Mouse (Mus musculus): ENCODE data around the gene Egfl7. TPM values are rescaled to one million over a fixed set of nuclear protein-coding genes. Genes with fewer than 3 reads are reported as not detected.

Gene Egfl7
- polyA plus RNA-seq, 1 experiment from 2014 or later: 72.2 TPM

DNA sequence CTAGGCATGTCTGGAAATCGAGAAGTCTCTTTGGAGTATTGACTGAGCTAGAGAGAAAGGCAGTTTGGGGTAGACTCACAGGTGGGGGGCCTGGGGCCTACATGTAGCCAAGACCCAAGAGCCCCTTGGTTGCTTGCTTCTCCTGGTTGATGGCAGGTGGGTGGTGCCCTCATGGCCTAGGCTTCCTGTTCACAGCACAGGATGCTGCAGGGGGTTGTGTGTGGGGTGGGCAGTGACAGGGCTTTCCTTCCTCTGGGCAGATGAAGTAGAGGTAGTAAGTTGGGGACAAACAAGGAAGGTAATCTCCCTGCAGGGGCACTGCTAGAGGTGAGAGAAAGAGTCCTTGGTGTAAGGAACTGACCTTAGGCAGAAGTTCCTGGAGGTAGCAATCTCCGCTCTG is 27.7 kb upstream of the Egfl7 start:
- no peaks in the 10 kb centered on the region for H3K27me3 ChIP-seq (ENCODE audit: control insufficient read depth, insufficient read depth, low read length)
- no peak overlapping the region for H3K27ac ChIP-seq (replicated peaks; ENCODE audit: low read depth, low read length)
- no peaks in the 10 kb centered on the region for H3K9me3 ChIP-seq (ENCODE audit: control insufficient read depth, low read length)
- WGBS: 93% methylated on average over 2 of the region's 2 CpGs
- H3K4me3 ChIP-seq (ENCODE audit: low read depth, low read length): no peak overlapping the region
- H3K4me2 ChIP-seq (ENCODE audit: low read depth, severe bottlenecking): no peak overlapping the region
- ATAC-seq (ENCODE audit: insufficient number of reproducible peaks, low FRiP score, low TSS enrichment, low read depth) (no peak), DNase-seq (ENCODE audit: low spot score) (no peak)
- peaks cover 4% of the 10 kb centered on the region for H3K4me1 ChIP-seq (ENCODE audit: control insufficient read depth, insufficient read depth, low read length)
- H3K9ac ChIP-seq (ENCODE audit: low read length): no peak overlapping the region
- H3K36me3 ChIP-seq (ENCODE audit: control insufficient read depth, insufficient read depth, low read length): no peaks in the 10 kb centered on the region

DNA sequence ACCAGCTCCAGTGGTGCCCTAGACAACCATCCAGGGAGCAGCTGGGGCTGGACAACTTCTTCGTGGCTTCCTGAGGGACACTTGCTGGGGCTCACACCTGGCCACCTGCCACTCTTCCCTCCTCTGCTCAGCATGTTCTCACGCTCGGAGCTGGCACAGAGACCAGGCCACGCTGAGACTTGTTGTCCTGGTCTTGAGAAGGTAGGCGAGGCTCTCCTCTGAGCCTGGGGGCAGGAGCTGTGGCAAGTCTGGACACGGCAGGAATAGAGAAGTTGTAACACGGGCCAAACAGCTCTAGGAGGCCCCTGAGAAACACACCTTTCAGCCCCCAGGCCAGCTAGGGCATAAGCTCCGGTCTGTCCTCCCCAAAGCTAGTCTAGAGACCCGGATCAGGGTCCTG is 25.9 kb upstream of the Egfl7 start:
- no peak for ATAC-seq (ENCODE audit: insufficient number of reproducible peaks, low FRiP score, low TSS enrichment, low read depth)
- H3K4me3 ChIP-seq (ENCODE audit: low read depth, low read length): no peak overlapping the region
- H3K9me3 ChIP-seq (ENCODE audit: control insufficient read depth, low read length): no peaks in the 10 kb centered on the region
- WGBS: 70% methylated on average over 9 of the region's 9 CpGs
- no peak for DNase-seq (ENCODE audit: low spot score)
- H3K4me2 ChIP-seq (ENCODE audit: low read depth, severe bottlenecking): no peak overlapping the region
- H3K27ac ChIP-seq (replicated peaks; ENCODE audit: low read depth, low read length): no peak overlapping the region
- H3K36me3 ChIP-seq (ENCODE audit: control insufficient read depth, insufficient read depth, low read length): no peaks in the 10 kb centered on the region
- no peaks in the 10 kb centered on the region for H3K4me1 ChIP-seq (ENCODE audit: control insufficient read depth, insufficient read depth, low read length)
- no peak overlapping the region for H3K9ac ChIP-seq (ENCODE audit: low read length)
- no peaks in the 10 kb centered on the region for H3K27me3 ChIP-seq (ENCODE audit: control insufficient read depth, insufficient read depth, low read length)

DNA sequence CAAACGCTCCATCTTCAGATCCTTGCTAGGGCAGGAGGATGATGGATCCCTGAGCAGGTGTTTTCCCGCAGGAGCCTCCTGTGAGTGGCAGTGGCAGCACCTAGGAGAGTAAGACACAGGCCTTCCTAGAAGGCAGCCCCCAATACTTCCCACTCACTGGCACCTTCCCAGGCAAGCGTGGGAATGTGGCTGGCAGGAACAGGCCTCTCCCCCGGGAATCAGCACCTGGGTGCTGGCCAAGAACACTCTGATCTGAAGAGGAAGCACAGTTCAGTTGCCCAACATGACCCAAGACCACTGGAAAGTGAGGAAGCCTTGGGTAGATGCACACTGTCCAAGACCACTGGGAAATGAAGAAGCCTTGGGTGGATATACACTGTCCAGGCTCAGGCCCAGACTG is 24.7 kb upstream of the Egfl7 start:
- no peak for ATAC-seq (ENCODE audit: insufficient number of reproducible peaks, low FRiP score, low TSS enrichment, low read depth)
- 84% methylated on average over 4 of the region's 4 CpGs for WGBS
- no peak overlapping the region for H3K4me2 ChIP-seq (ENCODE audit: low read depth, severe bottlenecking)

DNA sequence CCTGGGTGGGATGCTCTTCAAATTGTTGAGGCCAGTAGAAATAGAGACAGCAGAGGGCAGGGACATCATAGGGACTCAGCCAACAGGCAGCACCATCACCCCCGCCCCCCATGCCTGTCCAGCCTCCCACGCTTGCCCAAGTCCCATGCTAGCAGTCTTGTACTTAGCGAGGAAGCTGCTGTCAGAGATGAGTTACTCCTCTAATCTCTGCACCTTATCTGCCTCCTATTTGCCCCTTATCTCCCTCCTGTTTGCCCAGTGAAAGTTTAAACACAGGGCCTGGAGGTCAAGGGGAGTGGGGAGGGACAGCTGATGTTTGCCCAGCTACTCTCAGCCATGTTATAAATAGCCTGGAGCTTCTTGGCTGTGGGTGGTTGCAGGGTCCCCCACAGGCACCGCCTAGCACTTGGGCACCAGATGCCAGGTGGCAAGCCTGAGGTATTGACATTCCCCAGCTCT is 23.2 kb upstream of the Egfl7 start:
- no peaks in the 10 kb centered on the region for H3K9me3 ChIP-seq (ENCODE audit: control insufficient read depth, low read length)
- no peaks in the 10 kb centered on the region for H3K36me3 ChIP-seq (ENCODE audit: control insufficient read depth, insufficient read depth, low read length)
- no peaks in the 10 kb centered on the region for H3K27me3 ChIP-seq (ENCODE audit: control insufficient read depth, insufficient read depth, low read length)
- ATAC-seq (ENCODE audit: insufficient number of reproducible peaks, low FRiP score, low TSS enrichment, low read depth) (no peak), DNase-seq (ENCODE audit: low spot score) (no peak)
- H3K4me2 ChIP-seq (ENCODE audit: low read depth, severe bottlenecking): no peak overlapping the region
- H3K4me3 ChIP-seq (ENCODE audit: low read depth, low read length): no peak overlapping the region
- H3K27ac ChIP-seq (replicated peaks; ENCODE audit: low read depth, low read length): no peak overlapping the region
- 0 out of 2 replicates have a peak, but pooled peaks cover 3% of the 10 kb centered on the region for H3K4me1 ChIP-seq (ENCODE audit: control insufficient read depth, insufficient read depth, low read length)
- whole genome bisulfite sequencing: 38% methylated on average over 4 of the region's 4 CpGs
- no peak overlapping the region for H3K9ac ChIP-seq (ENCODE audit: low read length)

More for the DNA sequence above, 24.7 kb upstream of the Egfl7 start:
- H3K27me3 ChIP-seq (ENCODE audit: control insufficient read depth, insufficient read depth, low read length): no peaks in the 10 kb centered on the region
- H3K4me3 ChIP-seq (ENCODE audit: low read depth, low read length): no peak overlapping the region
- no peak overlapping the region for H3K27ac ChIP-seq (replicated peaks; ENCODE audit: low read depth, low read length)
- no peaks in the 10 kb centered on the region for H3K36me3 ChIP-seq (ENCODE audit: control insufficient read depth, insufficient read depth, low read length)
- no peak overlapping the region for H3K9ac ChIP-seq (ENCODE audit: low read length)
- H3K4me1 ChIP-seq (ENCODE audit: control insufficient read depth, insufficient read depth, low read length): no peaks in the 10 kb centered on the region
- no peaks in the 10 kb centered on the region for H3K9me3 ChIP-seq (ENCODE audit: control insufficient read depth, low read length)
- no peak for DNase-seq (ENCODE audit: low spot score)

DNA sequence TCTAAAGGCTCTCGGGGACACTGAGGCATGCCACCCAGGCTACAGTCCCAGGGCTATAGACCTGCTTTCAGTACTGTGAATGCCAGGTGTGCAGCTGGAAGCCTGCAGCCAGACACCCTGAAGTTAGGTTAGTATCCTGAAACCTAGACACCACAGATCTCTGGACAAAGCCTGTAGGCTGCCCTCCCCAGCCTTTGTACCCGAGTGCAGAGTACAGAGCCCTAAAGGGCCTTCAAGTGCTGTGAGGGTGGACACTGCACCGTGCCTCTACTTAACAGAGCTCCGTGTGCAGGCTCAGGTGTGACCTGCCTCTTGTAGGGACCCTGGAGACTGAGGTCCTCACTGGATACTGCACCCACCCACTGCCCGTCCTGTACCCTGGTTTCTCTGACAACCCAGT is 19.3 kb upstream of the Egfl7 start:
- no peak overlapping the region for H3K27ac ChIP-seq (replicated peaks; ENCODE audit: low read depth, low read length)
- 0 out of 2 replicates have a peak, but pooled peaks cover 3% of the 10 kb centered on the region for H3K4me1 ChIP-seq (ENCODE audit: control insufficient read depth, insufficient read depth, low read length)
- no peak overlapping the region for H3K4me2 ChIP-seq (ENCODE audit: low read depth, severe bottlenecking)
- no peaks in the 10 kb centered on the region for H3K27me3 ChIP-seq (ENCODE audit: control insufficient read depth, insufficient read depth, low read length)
- no peaks in the 10 kb centered on the region for H3K9me3 ChIP-seq (ENCODE audit: control insufficient read depth, low read length)
- H3K4me3 ChIP-seq (ENCODE audit: low read depth, low read length): no peak overlapping the region
- WGBS: 83% methylated on average over 5 of the region's 5 CpGs
- ATAC-seq (ENCODE audit: insufficient number of reproducible peaks, low FRiP score, low TSS enrichment, low read depth) (no peak), DNase-seq (ENCODE audit: low spot score) (no peak)
- no peaks in the 10 kb centered on the region for H3K36me3 ChIP-seq (ENCODE audit: control insufficient read depth, insufficient read depth, low read length)
- H3K9ac ChIP-seq (ENCODE audit: low read length): no peak overlapping the region; the same call in 1 of the 2 replicates

DNA sequence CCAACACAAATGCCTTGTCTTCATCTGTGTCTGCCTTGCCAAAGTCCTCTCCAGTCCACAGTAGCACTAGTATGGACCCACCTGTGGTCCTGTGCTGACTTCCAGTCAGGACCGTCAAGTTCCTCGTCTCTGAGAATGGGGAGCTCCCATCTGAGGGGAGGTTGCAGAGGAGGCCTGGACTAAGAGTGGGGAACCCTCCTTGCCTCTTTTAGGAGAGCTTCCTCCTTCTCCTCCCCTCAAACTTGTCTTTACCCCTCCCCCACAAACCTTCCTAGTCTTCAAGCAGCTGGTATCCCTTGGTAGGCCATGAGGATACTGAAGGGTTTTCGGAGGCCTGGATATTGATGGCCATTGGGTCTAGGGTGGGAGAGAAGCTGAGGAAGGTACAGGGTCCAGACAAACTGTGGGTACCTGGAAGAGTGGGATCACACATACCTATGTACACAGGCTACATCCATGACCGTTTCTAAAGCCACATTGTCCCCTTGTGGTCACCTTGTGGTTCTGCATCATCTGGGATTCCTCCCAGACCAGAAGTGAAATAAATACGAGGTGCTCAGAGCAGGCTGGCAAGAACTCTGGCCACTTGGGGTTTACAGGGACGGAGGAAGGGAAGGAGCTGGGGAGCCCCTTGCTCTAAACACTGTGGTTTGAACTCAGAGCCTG is 18.3 kb upstream of the Egfl7 start:
- H3K9ac ChIP-seq (ENCODE audit: low read length): no peak overlapping the region
- no peak overlapping the region for H3K27ac ChIP-seq (replicated peaks; ENCODE audit: low read depth, low read length)
- no peak overlapping the region for H3K4me2 ChIP-seq (ENCODE audit: low read depth, severe bottlenecking)
- DNase-seq (ENCODE audit: low spot score) (peak; percentile 59), ATAC-seq (ENCODE audit: insufficient number of reproducible peaks, low FRiP score, low TSS enrichment, low read depth) (0 out of 2 replicates have a peak, but pooled peaks have one; percentile 65)
- 43% methylated on average over 6 of the region's 6 CpGs for WGBS
- H3K9me3 ChIP-seq (ENCODE audit: control insufficient read depth, low read length): no peaks in the 10 kb centered on the region
- H3K4me3 ChIP-seq (ENCODE audit: low read depth, low read length): no peak overlapping the region
- no peaks in the 10 kb centered on the region for H3K27me3 ChIP-seq (ENCODE audit: control insufficient read depth, insufficient read depth, low read length)
- 0 out of 2 replicates have a peak, but pooled peaks cover 3% of the 10 kb centered on the region for H3K4me1 ChIP-seq (ENCODE audit: control insufficient read depth, insufficient read depth, low read length)
- H3K36me3 ChIP-seq (ENCODE audit: control insufficient read depth, insufficient read depth, low read length): no peaks in the 10 kb centered on the region

DNA sequence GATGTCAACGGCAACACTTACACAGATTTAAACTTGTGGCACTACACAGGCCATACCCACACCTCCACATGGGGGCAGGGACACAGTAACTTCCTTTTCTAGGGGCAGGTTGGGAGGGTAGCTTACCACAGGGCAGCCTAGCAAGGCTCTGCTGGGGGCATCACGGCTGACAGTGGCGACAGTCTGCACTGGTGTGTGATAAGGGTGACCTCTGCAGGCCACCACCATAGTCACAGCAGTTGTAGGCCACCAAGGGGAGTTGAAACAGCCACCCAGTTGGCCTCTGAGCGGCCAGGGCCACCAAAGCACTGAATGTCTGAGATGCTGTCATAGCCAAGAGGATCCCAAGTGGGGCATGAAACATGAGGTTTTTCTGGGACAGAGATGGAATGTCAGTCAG is 13.6 kb upstream of the Egfl7 start:
- 15% methylated on average over 4 of the region's 4 CpGs for WGBS
- H3K27me3 ChIP-seq (ENCODE audit: control insufficient read depth, insufficient read depth, low read length): no peaks in the 10 kb centered on the region
- H3K9ac ChIP-seq (ENCODE audit: low read length): no peak overlapping the region
- no peaks in the 10 kb centered on the region for H3K4me1 ChIP-seq (ENCODE audit: control insufficient read depth, insufficient read depth, low read length)
- no peaks in the 10 kb centered on the region for H3K36me3 ChIP-seq (ENCODE audit: control insufficient read depth, insufficient read depth, low read length)
- ATAC-seq (ENCODE audit: insufficient number of reproducible peaks, low FRiP score, low TSS enrichment, low read depth) (no peak), DNase-seq (ENCODE audit: low spot score) (peak; percentile 58)
- no peak overlapping the region for H3K4me2 ChIP-seq (ENCODE audit: low read depth, severe bottlenecking)
- H3K9me3 ChIP-seq (ENCODE audit: control insufficient read depth, low read length): no peaks in the 10 kb centered on the region
- H3K4me3 ChIP-seq (ENCODE audit: low read depth, low read length): no peak overlapping the region
- H3K27ac ChIP-seq (replicated peaks; ENCODE audit: low read depth, low read length): no peak overlapping the region

DNA sequence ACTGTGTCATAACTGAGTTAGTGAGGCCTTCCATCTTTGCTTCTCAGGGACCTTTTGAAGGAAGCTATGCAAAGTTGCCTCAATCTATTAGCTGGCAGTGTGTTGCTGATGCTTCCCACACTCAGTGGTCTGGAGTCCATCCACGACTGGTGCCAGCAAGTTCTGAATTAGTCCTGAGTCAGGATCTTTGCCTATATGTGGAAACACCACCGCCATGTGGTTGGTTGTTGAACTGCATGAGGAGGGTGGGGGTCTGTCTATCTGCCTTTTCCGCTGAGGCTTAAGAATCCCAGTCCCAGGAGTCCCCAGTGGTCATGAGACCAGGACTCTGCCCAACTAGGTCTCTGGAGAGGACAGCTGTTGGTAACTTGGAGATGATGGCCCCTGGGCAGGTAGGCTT is 9.8 kb upstream of the Egfl7 start:
- WGBS: 11% methylated on average over 3 of the region's 3 CpGs
- H3K9me3 ChIP-seq (ENCODE audit: control insufficient read depth, low read length): no peaks in the 10 kb centered on the region
- no peak overlapping the region for H3K4me2 ChIP-seq (ENCODE audit: low read depth, severe bottlenecking)
- no peaks in the 10 kb centered on the region for H3K36me3 ChIP-seq (ENCODE audit: control insufficient read depth, insufficient read depth, low read length)
- H3K4me1 ChIP-seq (ENCODE audit: control insufficient read depth, insufficient read depth, low read length): no peaks in the 10 kb centered on the region
- ATAC-seq (ENCODE audit: insufficient number of reproducible peaks, low FRiP score, low TSS enrichment, low read depth): no peak
- no peak overlapping the region for H3K9ac ChIP-seq (ENCODE audit: low read length)
- H3K27me3 ChIP-seq (ENCODE audit: control insufficient read depth, insufficient read depth, low read length): no peaks in the 10 kb centered on the region
- H3K27ac ChIP-seq (replicated peaks; ENCODE audit: low read depth, low read length): no peak overlapping the region
- DNase-seq (ENCODE audit: low spot score): peak; percentile 83
- H3K4me3 ChIP-seq (ENCODE audit: low read depth, low read length): no peak overlapping the region

DNA sequence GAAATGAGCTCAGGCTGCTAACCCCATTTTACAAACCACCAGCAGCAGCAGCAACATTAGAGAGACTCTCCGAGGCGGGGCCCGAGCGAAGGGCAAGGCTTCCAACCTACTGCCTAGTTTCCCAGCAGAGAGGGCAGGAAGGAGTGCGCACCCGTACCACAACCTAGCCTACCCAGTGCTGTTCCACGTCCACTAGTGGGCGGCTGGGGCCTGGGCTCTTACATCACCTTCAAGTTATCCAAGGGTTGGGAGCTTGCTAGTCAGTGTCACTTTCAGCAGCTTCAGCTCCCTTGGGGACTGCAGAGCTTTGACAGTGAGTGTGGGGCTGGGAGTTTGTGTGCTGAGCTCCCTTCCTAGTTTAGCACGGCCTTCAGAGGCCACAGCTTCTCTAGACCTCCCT is 8.4 kb upstream of the Egfl7 start:
- WGBS: 73% methylated on average over 9 of the region's 9 CpGs
- H3K4me2 ChIP-seq (ENCODE audit: low read depth, severe bottlenecking): no peak overlapping the region
- ATAC-seq (ENCODE audit: insufficient number of reproducible peaks, low FRiP score, low TSS enrichment, low read depth): no peak
- no peak overlapping the region for H3K27ac ChIP-seq (replicated peaks; ENCODE audit: low read depth, low read length)
- no peak overlapping the region for H3K9ac ChIP-seq (ENCODE audit: low read length)
- no peaks in the 10 kb centered on the region for H3K36me3 ChIP-seq (ENCODE audit: control insufficient read depth, insufficient read depth, low read length)
- no peaks in the 10 kb centered on the region for H3K9me3 ChIP-seq (ENCODE audit: control insufficient read depth, low read length)
- H3K4me3 ChIP-seq (ENCODE audit: low read depth, low read length): no peak overlapping the region
- no peak for DNase-seq (ENCODE audit: low spot score)
- H3K4me1 ChIP-seq (ENCODE audit: control insufficient read depth, insufficient read depth, low read length): no peaks in the 10 kb centered on the region
- H3K27me3 ChIP-seq (ENCODE audit: control insufficient read depth, insufficient read depth, low read length): no peaks in the 10 kb centered on the region

Measured in limb, embryonic 11.5 days (tissue).